Comparison of ENCODE assay signal across 9 mouse cellular contexts in genomic region chr4:135949911-135950310, GRCm38 (mm10). TPM values are rescaled to one million over a fixed set of nuclear protein-coding genes. Genes with fewer than 3 reads are reported as not detected.
DNase-seq lines count a peak whose midpoint lies in the region; ATAC-seq lines count a peak whose summit lies in the region.
"Had no signal": no experiment of that assay in that cellular context is flagged by ENCODE, and none has a peak within 500 bp of the region (broad histone marks: within the 10 kb centered on the region; RNA-seq: fewer than 3 reads in every experiment).

No protein-coding gene starts in this region.

- no peak for ATAC-seq in erythroid progenitor cell, adult 5-6 weeks (replicated peaks; ENCODE audit: low FRiP score, poor library complexity, severe bottlenecking)
- ATAC-seq: midbrain, embryonic 15.5 days had no signal

- DNase-seq in kidney, adult 11 months, result peak; percentile 45
- no peak for DNase-seq in kidney, adult 18-20 months
- DNase-seq in testis, postnatal 10 days (ENCODE audit: low spot score), result peak; percentile 41
- DNase-seq in testis, postnatal 14 days (ENCODE audit: low spot score), result no peak
- peak; percentile 73 to 74 for DNase-seq in cerebellum, postnatal 14 days
- no peak for DNase-seq in neural tube, embryonic 10.5 days (ENCODE audit: extremely low spot score, low spot score)
- DNase-seq: layer of hippocampus, adult 9-11 months had no signal

RNA-seq across cellular contexts. Expression of gene Hmgcl, which starts 3.7 kb away (rescaled TPM):
- total RNA-seq in erythroid progenitor cell, adult 5-6 weeks (2015; ENCODE audit: low replicate concordance), result 24.3 and 25.2 TPM in 2 replicates
- total RNA-seq in erythroid progenitor cell, adult 5-6 weeks (2017; ENCODE audit: low replicate concordance), result 19.6 and 30.0 TPM in 2 replicates

RNA-seq across cellular contexts. Expression of gene Gale, which starts 13.6 kb away (rescaled TPM):
- total RNA-seq in erythroid progenitor cell, adult 5-6 weeks (2015; ENCODE audit: low replicate concordance), result 1.4 and 6.3 TPM in 2 replicates
- 3.6 and 12.2 TPM in 2 replicates for total RNA-seq in erythroid progenitor cell, adult 5-6 weeks (2017; ENCODE audit: low replicate concordance)

RNA-seq across cellular contexts. Expression of gene Lypla2, which starts 22.5 kb away (rescaled TPM):
- total RNA-seq in erythroid progenitor cell, adult 5-6 weeks (2015; ENCODE audit: low replicate concordance), result 16.3 and 18.7 TPM in 2 replicates
- 6.3 and 12.9 TPM in 2 replicates for total RNA-seq in erythroid progenitor cell, adult 5-6 weeks (2017; ENCODE audit: low replicate concordance)

RNA-seq across cellular contexts. Expression of gene Fuca1, which starts 29.4 kb away (rescaled TPM):
- total RNA-seq in erythroid progenitor cell, adult 5-6 weeks (2015; ENCODE audit: low replicate concordance), result 23.1 and 45.3 TPM in 2 replicates
- 38.9 and 50.2 TPM in 2 replicates for total RNA-seq in erythroid progenitor cell, adult 5-6 weeks (2017; ENCODE audit: low replicate concordance)

RNA-seq across cellular contexts. Expression of gene Pithd1, which starts 37.2 kb away (rescaled TPM):
- total RNA-seq in erythroid progenitor cell, adult 5-6 weeks (2015; ENCODE audit: low replicate concordance), result 85.8 and 92.6 TPM in 2 replicates
- total RNA-seq in erythroid progenitor cell, adult 5-6 weeks (2017; ENCODE audit: low replicate concordance), result 78.3 and 100 TPM in 2 replicates

Comparison
In these comparisons a context has a peak if more than half of its experiments do, and no peak if none do; other contexts are left out.
1. DNase-seq: peak in kidney, adult 11 months (single experiment), testis, postnatal 10 days (single experiment) and cerebellum, postnatal 14 days (2 of 2); none in kidney, adult 18-20 months (single experiment), testis, postnatal 14 days (single experiment) and neural tube, embryonic 10.5 days (single experiment).